Mouse (Mus musculus): ENCODE measurements at regions not wholly inside any gene's neighbourhood (a gene's known extent, or its start where the extent isn't known, plus 50 kb on each side); places are given as distances from the start of the nearest gene placed in this dataset.

- H3K4me3 ChIP-seq (replicated peaks), result no peak overlapping the region
- H3K9me3 ChIP-seq (replicated peaks), result no peaks in the 10 kb centered on the region
- WGBS (ENCODE audit: insufficient replicate concordance), result 79% methylated on average over 2 of the region's 2 CpGs
- no peak for DNase-seq
- H3K9ac ChIP-seq, result no peak overlapping the region
- no peaks in the 10 kb centered on the region for H3K4me1 ChIP-seq (replicated peaks)
- H3K27ac ChIP-seq, result no peak overlapping the region
- no peaks in the 10 kb centered on the region for H3K27me3 ChIP-seq
- no peak for ATAC-seq (ENCODE audit: low read depth)
- no peak overlapping the region for H3K4me2 ChIP-seq
- no peaks in the 10 kb centered on the region for H3K36me3 ChIP-seq
Measured at GRCm38 (mm10) chr14:71673837-71674236, 817.8 kb downstream of the Gm9195 start.

GRCm38 (mm10) chr14:71672481-71672880 lies 819.2 kb downstream of the Gm9195 start:
- H3K27ac ChIP-seq, result no peak overlapping the region
- H3K4me2 ChIP-seq, result no peak overlapping the region
- no peak for ATAC-seq (ENCODE audit: low read depth)
- H3K4me3 ChIP-seq (replicated peaks), result no peak overlapping the region
- 33% methylated on average over 1 of the region's 1 CpGs for WGBS (ENCODE audit: insufficient replicate concordance)
- H3K36me3 ChIP-seq, result no peaks in the 10 kb centered on the region
- no peaks in the 10 kb centered on the region for H3K4me1 ChIP-seq (replicated peaks)
- no peaks in the 10 kb centered on the region for H3K27me3 ChIP-seq
- no peaks in the 10 kb centered on the region for H3K9me3 ChIP-seq (replicated peaks)
- DNase-seq, result no peak
- no peak overlapping the region for H3K9ac ChIP-seq

GRCm38 (mm10) chr14:71671994-71672393 lies 819.6 kb downstream of the Gm9195 start:
- DNase-seq (no peak), ATAC-seq (ENCODE audit: low read depth) (no peak)
- Histone ChIP-seq H3K4me3 (replicated peaks) (no peak overlapping the region), H3K9ac (no peak overlapping the region), H3K9me3 (replicated peaks) (no peaks in the 10 kb centered on the region), H3K4me1 (replicated peaks) (no peaks in the 10 kb centered on the region), H3K4me2 (no peak overlapping the region), H3K27me3 (no peaks in the 10 kb centered on the region), H3K36me3 (no peaks in the 10 kb centered on the region), H3K27ac (no peak overlapping the region)
- 49% methylated on average over 2 of the region's 2 CpGs for WGBS (ENCODE audit: insufficient replicate concordance)

- DNase-seq, result no peak
- no peaks in the 10 kb centered on the region for H3K9me3 ChIP-seq (replicated peaks)
- no peaks in the 10 kb centered on the region for H3K36me3 ChIP-seq
- ATAC-seq (ENCODE audit: low read depth), result no peak
- H3K4me2 ChIP-seq, result no peak overlapping the region
- no peak overlapping the region for H3K4me3 ChIP-seq (replicated peaks)
- H3K9ac ChIP-seq, result no peak overlapping the region
- WGBS (ENCODE audit: insufficient replicate concordance), result 0% methylated on average over 1 of the region's 1 CpGs
- no peaks in the 10 kb centered on the region for H3K4me1 ChIP-seq (replicated peaks)
- H3K27me3 ChIP-seq, result no peaks in the 10 kb centered on the region
- H3K27ac ChIP-seq, result no peak overlapping the region
Measured at GRCm38 (mm10) chr14:71670435-71670834, 821.2 kb downstream of the Gm9195 start.

- DNase-seq (no peak), ATAC-seq (ENCODE audit: low read depth) (no peak)
- Histone ChIP-seq H3K4me1 (replicated peaks) (no peaks in the 10 kb centered on the region), H3K4me3 (replicated peaks) (no peak overlapping the region), H3K9ac (no peak overlapping the region), H3K36me3 (no peaks in the 10 kb centered on the region), H3K4me2 (no peak overlapping the region), H3K27ac (no peak overlapping the region), H3K27me3 (no peaks in the 10 kb centered on the region), H3K9me3 (replicated peaks) (no peaks in the 10 kb centered on the region)
- 55% methylated on average over 1 of the region's 1 CpGs for WGBS (ENCODE audit: insufficient replicate concordance)
Measured at GRCm38 (mm10) chr14:71666656-71667055, 825.0 kb downstream of the Gm9195 start.

DNA sequence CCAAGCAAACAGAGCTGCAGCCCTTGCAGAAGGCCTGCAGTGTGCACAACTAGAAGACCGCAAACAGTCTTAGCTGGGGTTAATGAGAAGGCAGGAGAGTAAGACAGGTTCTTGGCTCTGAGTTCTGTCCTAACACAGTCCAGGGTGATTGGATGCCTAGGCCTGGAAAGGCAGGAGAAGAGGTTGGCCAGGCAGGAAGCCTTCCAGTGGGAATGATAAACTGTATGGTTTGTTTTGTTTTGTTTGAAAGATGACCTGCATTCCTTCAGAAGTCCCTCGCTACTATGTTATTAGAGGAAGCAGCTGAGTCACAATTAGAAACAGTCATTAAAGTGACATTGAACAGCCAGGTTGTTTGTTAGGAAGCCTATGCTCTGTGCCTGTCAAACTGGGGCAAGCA lies 831.5 kb downstream of the Gm9195 start:
- Histone ChIP-seq H3K9ac (no peak overlapping the region), H3K27me3 (no peaks in the 10 kb centered on the region), H3K36me3 (no peaks in the 10 kb centered on the region), H3K9me3 (replicated peaks) (no peaks in the 10 kb centered on the region), H3K4me2 (no peak overlapping the region), H3K4me3 (replicated peaks) (no peak overlapping the region), H3K27ac (no peak overlapping the region), H3K4me1 (replicated peaks) (no peaks in the 10 kb centered on the region)
- DNase-seq, result no peak
- ATAC-seq (ENCODE audit: low read depth), result no peak
- 54% methylated on average over 2 of the region's 2 CpGs for WGBS (ENCODE audit: insufficient replicate concordance)

- Histone ChIP-seq H3K27me3 (no peaks in the 10 kb centered on the region), H3K4me3 (replicated peaks) (no peak overlapping the region), H3K27ac (no peak overlapping the region), H3K4me1 (replicated peaks) (no peaks in the 10 kb centered on the region), H3K9me3 (replicated peaks) (no peaks in the 10 kb centered on the region), H3K36me3 (no peaks in the 10 kb centered on the region), H3K9ac (no peak overlapping the region), H3K4me2 (no peak overlapping the region)
- DNase-seq (no peak), ATAC-seq (ENCODE audit: low read depth) (no peak)
- 51% methylated on average over 3 of the region's 3 CpGs for WGBS (ENCODE audit: insufficient replicate concordance)
Measured at GRCm38 (mm10) chr14:71654785-71655627, 836.6 kb downstream of the Gm9195 start.

GRCm38 (mm10) chr14:71642536-71642935 lies 849.1 kb downstream of the Gm9195 start:
- DNase-seq, result no peak
- Histone ChIP-seq H3K36me3 (no peaks in the 10 kb centered on the region), H3K4me1 (replicated peaks) (no peaks in the 10 kb centered on the region), H3K4me2 (no peak overlapping the region), H3K9me3 (replicated peaks) (no peaks in the 10 kb centered on the region), H3K27ac (no peak overlapping the region), H3K9ac (no peak overlapping the region), H3K4me3 (replicated peaks) (no peak overlapping the region), H3K27me3 (no peaks in the 10 kb centered on the region)
- WGBS (ENCODE audit: insufficient replicate concordance), result 71% methylated on average over 1 of the region's 1 CpGs
- no peak for ATAC-seq (ENCODE audit: low read depth)

- H3K27me3 ChIP-seq, result no peaks in the 10 kb centered on the region
- H3K9ac ChIP-seq, result no peak overlapping the region
- no peak overlapping the region for H3K27ac ChIP-seq
- DNase-seq (no peak), ATAC-seq (ENCODE audit: low read depth) (no peak)
- H3K9me3 ChIP-seq (replicated peaks), result no peaks in the 10 kb centered on the region
- H3K4me3 ChIP-seq (replicated peaks), result no peak overlapping the region
- WGBS (ENCODE audit: insufficient replicate concordance), result 18% methylated on average over 1 of the region's 1 CpGs
- H3K4me1 ChIP-seq (replicated peaks), result no peaks in the 10 kb centered on the region
- H3K4me2 ChIP-seq, result no peak overlapping the region
- no peaks in the 10 kb centered on the region for H3K36me3 ChIP-seq
Measured at GRCm38 (mm10) chr14:71639083-71639482, 852.6 kb downstream of the Gm9195 start.

GRCm38 (mm10) chr14:71635091-71635490 lies 856.5 kb downstream of the Gm9195 start:
- no peaks in the 10 kb centered on the region for H3K27me3 ChIP-seq
- DNase-seq, result no peak
- H3K4me1 ChIP-seq (replicated peaks), result no peaks in the 10 kb centered on the region
- H3K9ac ChIP-seq, result no peak overlapping the region
- H3K4me2 ChIP-seq, result no peak overlapping the region
- no peak overlapping the region for H3K4me3 ChIP-seq (replicated peaks)
- no peak overlapping the region for H3K27ac ChIP-seq
- 63% methylated on average over 1 of the region's 1 CpGs for WGBS (ENCODE audit: insufficient replicate concordance)
- H3K9me3 ChIP-seq (replicated peaks), result no peaks in the 10 kb centered on the region
- no peak for ATAC-seq (ENCODE audit: low read depth)
- no peaks in the 10 kb centered on the region for H3K36me3 ChIP-seq

DNA sequence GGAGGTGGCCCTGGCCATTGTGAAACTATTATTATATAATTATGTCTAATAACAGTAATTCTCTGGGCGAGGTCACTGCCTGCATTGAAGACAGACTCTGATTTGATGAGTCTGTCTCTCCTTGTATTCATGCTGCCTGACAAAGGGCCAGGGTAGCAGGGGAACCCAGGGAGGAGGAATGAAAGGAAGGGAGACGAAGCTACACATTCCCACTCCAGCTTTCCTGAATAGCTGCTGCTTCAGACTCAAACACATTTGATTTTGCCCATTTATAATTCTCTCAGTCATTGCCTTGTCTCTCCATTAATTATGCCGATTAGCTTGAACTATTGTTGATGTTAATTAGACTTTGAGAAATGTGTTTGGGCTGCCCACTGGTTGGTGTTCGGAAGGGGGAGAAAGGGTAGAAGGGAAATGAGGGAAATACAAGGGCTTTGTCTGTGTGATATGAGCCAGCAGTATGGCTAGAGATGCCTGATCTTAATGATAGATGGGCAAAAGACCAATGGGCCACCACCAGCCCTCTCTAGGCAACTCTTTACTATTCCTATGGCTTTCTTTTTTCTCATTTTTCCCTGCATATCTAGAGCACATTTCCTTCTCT lies 881.8 kb downstream of the Gm9195 start:
- DNase-seq (no peak), ATAC-seq (ENCODE audit: low read depth) (no peak)
- no peaks in the 10 kb centered on the region for H3K27me3 ChIP-seq
- H3K27ac ChIP-seq, result no peak overlapping the region
- H3K4me1 ChIP-seq (replicated peaks), result no peaks in the 10 kb centered on the region
- H3K9ac ChIP-seq, result no peak overlapping the region
- WGBS (ENCODE audit: insufficient replicate concordance), result 61% methylated on average over 4 of the region's 4 CpGs
- no peak overlapping the region for H3K4me2 ChIP-seq
- H3K9me3 ChIP-seq (replicated peaks), result no peaks in the 10 kb centered on the region
- no peak overlapping the region for H3K4me3 ChIP-seq (replicated peaks)
- H3K36me3 ChIP-seq, result no peaks in the 10 kb centered on the region

DNA sequence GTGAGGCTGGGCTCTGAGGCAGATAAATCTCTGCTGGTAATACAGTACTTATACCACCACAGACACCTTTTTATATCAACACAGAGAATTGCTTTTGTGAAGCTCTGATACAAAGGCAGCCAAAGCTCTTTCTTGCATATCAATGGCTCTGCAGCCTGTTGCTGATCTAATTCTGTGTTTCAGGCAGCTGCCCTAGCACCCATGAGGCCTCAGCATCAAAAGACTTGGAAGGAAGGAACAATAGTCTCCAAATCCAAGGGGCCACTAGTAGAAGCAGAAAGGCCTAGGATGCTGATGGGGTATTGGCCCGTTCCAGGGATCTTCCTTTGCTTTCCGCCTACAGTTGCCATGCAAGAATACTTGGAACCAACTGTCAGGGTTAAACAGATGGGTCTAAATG lies 887.9 kb downstream of the Gm9195 start:
- Histone ChIP-seq H3K27me3 (no peaks in the 10 kb centered on the region), H3K4me2 (no peak overlapping the region), H3K9me3 (replicated peaks) (no peaks in the 10 kb centered on the region), H3K4me1 (replicated peaks) (no peaks in the 10 kb centered on the region), H3K4me3 (replicated peaks) (no peak overlapping the region), H3K9ac (no peak overlapping the region), H3K27ac (no peak overlapping the region), H3K36me3 (no peaks in the 10 kb centered on the region)
- DNase-seq (no peak), ATAC-seq (ENCODE audit: low read depth) (no peak)
- 62% methylated on average over 2 of the region's 2 CpGs for WGBS (ENCODE audit: insufficient replicate concordance)
